Mouse (Mus musculus) Patski (cell line): ENCODE data around the gene Mfsd4b2. TPM values are rescaled to one million over a fixed set of nuclear protein-coding genes. Genes with fewer than 3 reads are reported as not detected.
"Not testable (repeated sequence)": the region's sequence is repeated elsewhere in the genome, so short reads cannot be mapped to it uniquely, and the experiment has no call there.

Experiments
- ATAC-seq: fragments of 100-300 bp; one replicate; pipeline ENCODE4 v1.8.0; 2021
- CTCF ChIA-PET: fragments of 350-600 bp; sonication (Branson Sonifier 250); formaldehyde crosslinking; loops from one replicate; lab custom pipeline; 2022; ENCODE audit warnings: inconsistent platforms; lab: Charles Lee
- POLR2A ChIA-PET: fragments of 350-600 bp; sonication (Branson Sonifier 250); formaldehyde crosslinking; loops from one replicate; lab custom pipeline; 2022; ENCODE audit warnings: antibody characterized with exemption, inconsistent platforms; lab: Charles Lee
- DNase-seq: peaks from one replicate; pipeline ENCODE4 v3.0.0-alpha.2; 2011; ENCODE audit warnings: low read depth, low spot score
- H3K27me3 ChIP-seq: fragments of 371-371 bp; one replicate; pipeline ENCODE4 v1.5.1; 2021
- CTCF ChIP-seq: fragments of 100-300 bp; IDR thresholded peaks from one replicate; pipeline ENCODE4 v1.5.1; 2021
- in situ Hi-C: fragments of 300-500 bp; cut with MboI; formaldehyde crosslinking; loops from 3 replicates; pipeline ENCODE4 v1.11.1; 2018; ENCODE audit warnings: low pct_unique_long_range_greater_than_20kb, mixed read lengths
- polyA plus RNA-seq: library from polyadenylated mRNA; unstranded; gene quantifications from one replicate; pipeline ENCODE4 v1.2.3, GENCODE M21; 2021

Mfsd4b2 gene
- polyA plus RNA-seq, 1 experiment from 2014 or later: 0.09 TPM

GRCm38 (mm10) chr10:39949377-39949954 is 22.7 kb upstream of the Mfsd4b2 start:
- no peak for TF ChIP-seq CTCF
- POLR2A ChIA-PET: no interaction called here
- H3K27me3 ChIP-seq: no peaks in the 10 kb centered on the region
- ATAC-seq (no peak), DNase-seq (no peak)
- in situ Hi-C loops: no loop called here
- CTCF ChIA-PET: interaction anchor here (0.9 to 1.2 kb wide), 2 partner anchors 9 to 263 kb away, joined by 3 to 4 read pairs; no protein-coding TSS in a partner anchor

GRCm38 (mm10) chr10:39947195-39947594 is 20.5 kb upstream of the Mfsd4b2 start:
- in situ Hi-C loops, H3K27me3 ChIP-seq, POLR2A ChIA-PET, DNase-seq, ATAC-seq: not testable (repeated sequence)
- CTCF ChIA-PET: interaction anchor here (1.4 kb wide), 1 partner anchor 9 kb away, joined by 5 read pairs; no protein-coding TSS in a partner anchor

DNA sequence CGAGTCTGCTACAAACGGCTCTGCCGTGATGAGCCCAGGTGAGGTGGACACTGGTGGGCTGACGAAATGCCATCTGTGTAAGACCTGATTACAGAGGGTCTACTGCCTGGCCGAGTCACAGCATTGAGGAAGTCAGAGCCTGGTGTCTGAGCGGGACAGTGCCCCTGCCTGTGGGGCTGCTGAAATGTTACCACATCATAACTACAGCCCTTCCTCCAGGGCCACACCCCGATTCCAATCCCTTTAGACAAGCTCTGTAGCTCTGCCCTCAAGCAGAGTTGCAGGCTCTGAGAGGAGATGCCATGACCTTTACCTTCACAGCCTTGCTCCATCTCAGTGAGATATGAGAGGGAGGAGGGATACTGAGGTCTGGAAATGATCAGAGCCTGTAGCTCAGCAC is 9.8 kb upstream of the Mfsd4b2 start:
- ATAC-seq: no peak
- TF ChIP-seq CTCF: no peak
- ChIA-PET CTCF (no interaction called here), POLR2A (no interaction called here)
- DNase-seq: no peak
- no peaks in the 10 kb centered on the region for H3K27me3 ChIP-seq
- in situ Hi-C loops: no loop called here

DNA sequence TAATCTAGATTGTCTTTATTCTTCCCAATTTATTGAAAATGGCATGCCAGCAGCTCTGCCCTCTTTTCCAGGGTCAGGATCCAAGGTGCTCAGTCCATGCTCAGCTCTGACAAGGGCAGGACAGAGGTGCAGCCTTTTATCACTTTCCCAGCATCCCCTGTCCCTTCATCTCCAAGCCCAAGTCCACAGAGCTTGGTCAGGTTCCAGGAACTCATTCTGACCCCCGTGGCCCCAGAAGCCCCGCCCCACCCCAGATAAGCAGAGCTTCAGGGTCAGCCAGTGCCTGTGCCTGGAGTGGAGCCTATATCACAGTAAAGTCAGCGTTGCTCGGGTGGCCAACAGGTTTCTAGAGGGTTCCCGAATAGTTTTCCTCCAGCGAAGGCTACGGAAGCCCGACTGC is 2.2 kb downstream of the Mfsd4b2 start:
- in situ Hi-C loops, POLR2A ChIA-PET, DNase-seq, ATAC-seq: not testable (repeated sequence)
- peaks cover 37% of the 10 kb centered on the region for H3K27me3 ChIP-seq
- CTCF ChIA-PET: interaction anchor here (1.1 kb wide), 1 partner anchor 14 kb away, joined by 3 read pairs; no protein-coding TSS in a partner anchor

DNA sequence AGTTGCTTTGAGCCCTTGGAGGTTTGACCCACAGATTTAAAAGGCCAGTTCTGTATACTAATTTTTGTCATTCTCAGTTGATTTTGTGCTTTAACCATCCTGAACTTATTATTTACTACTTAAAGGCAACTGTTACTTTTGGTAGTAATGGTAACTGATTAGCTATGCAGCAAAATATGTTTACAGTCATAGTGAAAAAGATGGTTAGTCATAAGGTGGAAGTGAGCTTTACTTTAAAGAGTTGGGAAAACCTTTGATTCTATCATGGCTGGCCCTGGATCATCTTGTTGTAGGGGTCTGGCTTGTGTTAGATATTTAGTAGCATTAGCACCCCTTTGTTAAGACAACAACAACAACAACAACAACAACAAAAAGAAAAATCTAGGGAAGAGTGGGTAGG is 14.1 kb downstream of the Mfsd4b2 start:
- peaks cover 6% of the 10 kb centered on the region for H3K27me3 ChIP-seq
- in situ Hi-C loops: no loop called here
- TF ChIP-seq CTCF: no peak
- ChIA-PET POLR2A (interaction anchor here (0.6 kb wide), 1 partner anchor 1991 kb away, joined by 3 read pairs; no protein-coding TSS in a partner anchor), CTCF (no interaction called here)
- ATAC-seq (no peak), DNase-seq (no peak)

DNA sequence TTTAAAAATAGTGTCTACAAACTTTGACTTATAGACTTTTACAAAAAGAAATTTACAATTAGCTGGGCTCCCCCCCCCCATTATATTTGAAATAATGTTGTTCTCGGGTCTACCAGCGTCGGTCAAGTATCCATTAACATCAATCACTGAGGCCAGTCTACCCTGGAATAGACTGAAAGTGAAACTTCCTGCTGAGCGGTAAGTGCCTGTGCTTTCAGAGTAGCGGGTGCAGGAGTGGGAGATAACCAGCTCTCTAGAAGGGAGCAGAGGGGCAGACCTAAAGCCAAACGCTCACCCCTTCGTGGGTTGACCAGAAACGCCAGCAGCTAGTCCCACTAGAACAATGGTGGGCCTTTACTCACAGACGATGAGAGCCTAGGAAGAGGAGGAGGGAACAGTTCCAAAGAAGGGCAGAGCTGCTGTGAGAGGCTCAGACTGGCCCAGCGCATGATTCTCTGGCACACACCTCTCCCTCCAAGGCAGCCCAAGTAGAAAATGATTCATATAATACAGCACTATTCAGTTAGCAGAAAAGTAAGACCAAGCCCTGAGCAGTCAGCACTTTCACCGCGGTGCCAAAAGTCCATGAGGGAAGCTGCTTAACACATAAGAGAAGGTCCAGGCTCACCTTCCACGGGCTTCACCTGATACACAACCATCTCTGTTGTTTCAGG is 17.8 kb downstream of the Mfsd4b2 start:
- no peaks in the 10 kb centered on the region for H3K27me3 ChIP-seq
- ATAC-seq: no peak
- ChIA-PET CTCF (no interaction called here), POLR2A (no interaction called here)
- in situ Hi-C loops: no loop called here
- no peak for DNase-seq
- no peak for TF ChIP-seq CTCF

- DNase-seq (no peak), ATAC-seq (peak; percentile 57)
- no peaks in the 10 kb centered on the region for H3K27me3 ChIP-seq
- CTCF ChIA-PET: interaction anchor here (1.0 to 1.3 kb wide), 2 partner anchors 9 to 28 kb away, joined by 3 read pairs; no protein-coding TSS in a partner anchor
- TF ChIP-seq CTCF: no peak
- in situ Hi-C loops: no loop called here
- POLR2A ChIA-PET: no interaction called here
Measured at GRCm38 (mm10) chr10:39906799-39907658, 19.7 kb downstream of the Mfsd4b2 start.

DNA sequence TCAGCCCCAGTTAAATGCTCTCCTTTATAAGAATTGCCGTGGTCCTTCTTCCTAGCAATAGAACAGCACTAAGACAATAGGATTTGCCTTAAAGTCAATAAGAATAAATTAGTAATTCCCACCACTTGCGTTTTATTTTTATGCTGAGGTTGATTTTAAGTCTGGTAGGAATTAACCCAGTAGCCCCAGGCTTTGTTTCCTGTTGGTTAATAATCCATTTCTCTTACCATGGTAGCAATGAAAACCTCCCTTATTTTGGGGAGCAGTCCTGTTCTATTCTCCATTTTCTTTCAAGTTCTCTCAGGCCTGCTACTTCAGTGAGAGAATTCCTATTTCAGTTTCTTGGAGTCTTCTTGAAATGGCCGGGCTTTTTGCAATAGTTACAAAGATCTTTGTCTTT is 22.5 kb downstream of the Mfsd4b2 start:
- CTCF ChIA-PET: no interaction called here
- no peaks in the 10 kb centered on the region for H3K27me3 ChIP-seq
- in situ Hi-C loops: no loop called here
- DNase-seq (no peak), ATAC-seq (no peak)
- POLR2A ChIA-PET: no interaction called here
- no peak for TF ChIP-seq CTCF

DNA sequence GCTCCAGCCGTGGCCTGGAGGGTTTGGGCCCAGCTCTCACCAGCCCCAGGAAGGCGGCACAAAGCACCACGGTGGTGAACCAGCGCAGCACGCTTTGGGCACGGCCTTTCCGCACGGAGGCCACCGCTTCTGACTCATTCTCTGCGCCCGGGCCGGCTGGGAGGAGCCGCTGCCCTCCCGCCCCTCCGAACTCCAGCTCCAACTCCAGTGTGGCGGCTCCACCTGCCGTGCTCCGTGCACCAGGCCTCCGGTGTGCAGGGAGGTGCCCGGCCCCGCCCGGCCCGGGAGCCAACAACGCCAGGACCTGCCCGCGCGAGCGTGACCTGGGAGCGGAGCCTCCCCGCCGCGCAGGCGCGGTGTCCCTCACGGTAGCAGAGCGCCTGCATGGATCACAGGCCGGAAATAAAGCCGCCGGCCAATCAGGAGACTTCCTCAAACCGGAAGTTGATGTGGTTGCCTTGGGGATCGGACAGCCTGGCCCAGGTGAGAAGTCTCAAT is 27.8 kb downstream of the Mfsd4b2 start, which contains the start of gene Mfsd4b4:
Mfsd4b4 (minus strand) TSS at position 365 of the 498 bp plus-strand sequence.
- H3K27me3 ChIP-seq: no peaks in the 10 kb centered on the region
- DNase-seq (peak; percentile 43), ATAC-seq (peak; percentile 91)
- in situ Hi-C loops: no loop called here
- CTCF ChIA-PET: interaction anchor here (0.9 to 2.7 kb wide), 2 partner anchors 8 to 313 kb away, joined by 3 to 7 read pairs; no protein-coding TSS in a partner anchor
- no peak for TF ChIP-seq CTCF
- POLR2A ChIA-PET: interaction anchor here (0.9 kb wide), 1 partner anchor 11 kb away, joined by 3 read pairs; no protein-coding TSS in a partner anchor

- ATAC-seq: no peak
- TF ChIP-seq CTCF: peak; percentile 64
- ChIA-PET CTCF (no interaction called here), POLR2A (no interaction called here)
- in situ Hi-C loops: no loop called here
- no peaks in the 10 kb centered on the region for H3K27me3 ChIP-seq
- no peak for DNase-seq
Measured at GRCm38 (mm10) chr10:39896503-39896902, 30.2 kb downstream of the Mfsd4b2 start.
